Mouse (Mus musculus) embryo, embryonic 10 days (tissue): ENCODE results near the gene Myo9b.
"Not testable (repeated sequence)": the region's sequence is repeated elsewhere in the genome, so short reads cannot be mapped to it uniquely, and the experiment has no call there.

Experiments used
- DNase-seq: peaks from one replicate; pipeline ENCODE4 v3.0.0-alpha.2; 2015; ENCODE audit warnings: low spot score

Gene Myo9b

GRCm38 (mm10) chr8:71296784-71297183 is 24.3 kb downstream of the Myo9b start:
- no peak for DNase-seq

- DNase-seq, result no peak
These were observed 24.9 kb downstream of the Myo9b start for GRCm38 (mm10) chr8:71297439-71297838.

- no peak for DNase-seq
These were observed 27.2 kb downstream of the Myo9b start for GRCm38 (mm10) chr8:71299716-71300115.

- DNase-seq, result no peak
These were observed 30.3 kb downstream of the Myo9b start for GRCm38 (mm10) chr8:71302788-71303187.

GRCm38 (mm10) chr8:71303632-71304031 is 31.1 kb downstream of the Myo9b start:
- no peak for DNase-seq

- no peak for DNase-seq
These were observed 33.5 kb downstream of the Myo9b start for GRCm38 (mm10) chr8:71305988-71306387.

GRCm38 (mm10) chr8:71307371-71307770 is 34.9 kb downstream of the Myo9b start:
- no peak for DNase-seq

- DNase-seq, result no peak
These were observed 35.4 kb downstream of the Myo9b start for GRCm38 (mm10) chr8:71307913-71308312.

- no peak for DNase-seq
These were observed 37.9 kb downstream of the Myo9b start for GRCm38 (mm10) chr8:71310446-71310845.

GRCm38 (mm10) chr8:71312700-71313099 is 40.2 kb downstream of the Myo9b start:
- peak; percentile 57 for DNase-seq

GRCm38 (mm10) chr8:71313951-71314350 is 41.4 kb downstream of the Myo9b start:
- no peak for DNase-seq

- no peak for DNase-seq
These were observed 43.5 kb downstream of the Myo9b start for GRCm38 (mm10) chr8:71315972-71316371.

GRCm38 (mm10) chr8:71316486-71317031 is 44.0 kb downstream of the Myo9b start:
- DNase-seq, result no peak

- not testable (repeated sequence) for DNase-seq
These were observed 46.1 kb downstream of the Myo9b start for GRCm38 (mm10) chr8:71318610-71319009.

- DNase-seq, result not testable (repeated sequence)
These were observed 47.2 kb downstream of the Myo9b start for GRCm38 (mm10) chr8:71319760-71320159.

- DNase-seq, result no peak
These were observed 50.4 kb downstream of the Myo9b start for GRCm38 (mm10) chr8:71322939-71323338.

- DNase-seq, result peak; percentile 20
These were observed 52.3 kb downstream of the Myo9b start for GRCm38 (mm10) chr8:71324848-71325247.

- DNase-seq, result not testable (repeated sequence)
These were observed 65.3 kb downstream of the Myo9b start for GRCm38 (mm10) chr8:71337834-71338233.

GRCm38 (mm10) chr8:71340625-71341024 is 68.1 kb downstream of the Myo9b start:
- DNase-seq, result peak; percentile 77

- DNase-seq, result no peak
These were observed 74.1 kb downstream of the Myo9b start for GRCm38 (mm10) chr8:71346581-71346980.

GRCm38 (mm10) chr8:71351117-71351516 is 78.6 kb downstream of the Myo9b start:
- no peak for DNase-seq

GRCm38 (mm10) chr8:71351520-71351919 is 79.0 kb downstream of the Myo9b start:
- DNase-seq, result no peak

- no peak for DNase-seq
These were observed 85.5 kb downstream of the Myo9b start for GRCm38 (mm10) chr8:71358026-71358425.

GRCm38 (mm10) chr8:71366771-71367528 is 94.4 kb downstream of the Myo9b start, which contains the start of gene Use1:
Gene Use1 (plus strand): TSS chr8:71366848.
- DNase-seq, result peak; percentile 99
